In genomic region chr6:90494566-90494965, GRCm38 (mm10) we compare ENCODE assay signal across 19 mouse cellular contexts. TPM values are rescaled to one million over a fixed set of nuclear protein-coding genes. Genes with fewer than 3 reads are reported as not detected.
DNase-seq lines count a peak whose midpoint lies in the region; ATAC-seq lines count a peak whose summit lies in the region.
"Had no signal": no experiment of that assay in that cellular context is flagged by ENCODE, and none has a peak within 500 bp of the region (broad histone marks: within the 10 kb centered on the region; RNA-seq: fewer than 3 reads in every experiment).

No protein-coding gene starts in this region.

- no peaks in the 10 kb centered on the region for H3K36me3 ChIP-seq in forebrain, embryonic 15.5 days
- H3K36me3 ChIP-seq in forebrain, embryonic 12.5 days (replicated peaks), result no peaks in the 10 kb centered on the region
- no peaks in the 10 kb centered on the region for H3K36me3 ChIP-seq in hindbrain, embryonic 15.5 days
- H3K36me3 ChIP-seq in hindbrain, embryonic 12.5 days, result no peaks in the 10 kb centered on the region
- no peaks in the 10 kb centered on the region for H3K36me3 ChIP-seq in midbrain, embryonic 13.5 days
- H3K36me3 ChIP-seq: embryonic facial prominence, embryonic 10.5 days; lung, embryonic 15.5 days had no signal

- H3K4me2 ChIP-seq in forebrain, embryonic 15.5 days (replicated peaks), result no peak overlapping the region
- H3K4me2 ChIP-seq in forebrain, embryonic 12.5 days, result no peak overlapping the region
- H3K4me2 ChIP-seq in hindbrain, embryonic 15.5 days, result no peak overlapping the region
- no peak overlapping the region for H3K4me2 ChIP-seq in hindbrain, embryonic 12.5 days (replicated peaks)
- no peak overlapping the region for H3K4me2 ChIP-seq in midbrain, embryonic 13.5 days (replicated peaks)
- H3K4me2 ChIP-seq: lung, embryonic 15.5 days had no signal

- WGBS in forebrain, embryonic 15.5 days, result 92% methylated on average over 3 of the region's 3 CpGs
- WGBS in forebrain, embryonic 12.5 days, result 86% methylated on average over 3 of the region's 3 CpGs
- 85% methylated on average over 3 of the region's 3 CpGs for WGBS in hindbrain, embryonic 15.5 days
- WGBS in hindbrain, embryonic 12.5 days, result 88% methylated on average over 3 of the region's 3 CpGs
- WGBS in midbrain, embryonic 13.5 days, result 91% methylated on average over 3 of the region's 3 CpGs

- no peak overlapping the region for H3K9ac ChIP-seq in forebrain, embryonic 15.5 days (replicated peaks)
- no peak overlapping the region for H3K9ac ChIP-seq in forebrain, embryonic 12.5 days
- H3K9ac ChIP-seq in hindbrain, embryonic 15.5 days, result no peak overlapping the region
- no peak overlapping the region for H3K9ac ChIP-seq in hindbrain, embryonic 12.5 days
- H3K9ac ChIP-seq in midbrain, embryonic 13.5 days (replicated peaks), result no peak overlapping the region
- H3K9ac ChIP-seq: liver, embryonic 14.5 days; lung, embryonic 15.5 days had no signal

- ATAC-seq in forebrain, embryonic 15.5 days (replicated peaks), result no peak
- no peak for ATAC-seq in forebrain, embryonic 12.5 days (ENCODE audit: low FRiP score)
- ATAC-seq in hindbrain, embryonic 15.5 days (ENCODE audit: low FRiP score, low read depth), result no peak
- no peak for ATAC-seq in hindbrain, embryonic 12.5 days (ENCODE audit: low FRiP score)
- no peak for ATAC-seq in midbrain, embryonic 13.5 days
- ATAC-seq: inflammation-experienced regulatory T-cells, adult 6 months had no signal

- peaks cover 27% of the 10 kb centered on the region for H3K4me1 ChIP-seq in forebrain, embryonic 15.5 days
- H3K4me1 ChIP-seq in forebrain, embryonic 12.5 days, result peaks cover 7% of the 10 kb centered on the region
- H3K4me1 ChIP-seq in hindbrain, embryonic 15.5 days (replicated peaks), result 0 out of 2 replicates have a peak, but pooled peaks cover 10% of the 10 kb centered on the region
- peaks cover 7% of the 10 kb centered on the region for H3K4me1 ChIP-seq in hindbrain, embryonic 12.5 days
- H3K4me1 ChIP-seq in midbrain, embryonic 13.5 days (replicated peaks), result peaks cover 18% of the 10 kb centered on the region; the same call in 1 of the 2 replicates
- H3K4me1 ChIP-seq: lung, embryonic 15.5 days had no signal

- DNase-seq in kidney, postnatal 36 days, result peak; percentile 42 to 43
- DNase-seq in kidney, postnatal 10 days, result no peak
- no peak for DNase-seq in thymus, postnatal 14 days
- DNase-seq: adrenal gland, adult 2 months; cerebellum, adult 9-10 months; gastrocnemius, postnatal 25 days; heart, postnatal 36 days; right cerebral cortex, adult 18-20 months; thymus, postnatal 36 days had no signal

- no peaks in the 10 kb centered on the region for H3K9me3 ChIP-seq in forebrain, embryonic 15.5 days
- H3K9me3 ChIP-seq in forebrain, embryonic 12.5 days, result no peaks in the 10 kb centered on the region
- no peaks in the 10 kb centered on the region for H3K9me3 ChIP-seq in hindbrain, embryonic 15.5 days
- H3K9me3 ChIP-seq in hindbrain, embryonic 12.5 days (replicated peaks), result no peaks in the 10 kb centered on the region
- H3K9me3 ChIP-seq in midbrain, embryonic 13.5 days, result no peaks in the 10 kb centered on the region
- H3K9me3 ChIP-seq: embryonic facial prominence, embryonic 10.5 days; lung, embryonic 15.5 days had no signal

- no peaks in the 10 kb centered on the region for H3K27me3 ChIP-seq in forebrain, embryonic 15.5 days
- H3K27me3 ChIP-seq in forebrain, embryonic 12.5 days, result no peaks in the 10 kb centered on the region
- H3K27me3 ChIP-seq in hindbrain, embryonic 15.5 days, result no peaks in the 10 kb centered on the region
- no peaks in the 10 kb centered on the region for H3K27me3 ChIP-seq in hindbrain, embryonic 12.5 days
- no peaks in the 10 kb centered on the region for H3K27me3 ChIP-seq in midbrain, embryonic 13.5 days
- H3K27me3 ChIP-seq: lung, embryonic 15.5 days had no signal

- H3K4me3 ChIP-seq in forebrain, embryonic 15.5 days, result no peak overlapping the region
- H3K4me3 ChIP-seq in forebrain, embryonic 12.5 days (replicated peaks), result no peak overlapping the region
- no peak overlapping the region for H3K4me3 ChIP-seq in hindbrain, embryonic 15.5 days
- no peak overlapping the region for H3K4me3 ChIP-seq in hindbrain, embryonic 12.5 days
- no peak overlapping the region for H3K4me3 ChIP-seq in midbrain, embryonic 13.5 days (replicated peaks)
- H3K4me3 ChIP-seq: embryonic facial prominence, embryonic 10.5 days; lung, embryonic 15.5 days had no signal

- H3K27ac ChIP-seq in forebrain, embryonic 15.5 days (replicated peaks), result 0 out of 2 replicates have a peak overlapping the region, but pooled peaks have one; percentile 32
- no peak overlapping the region for H3K27ac ChIP-seq in forebrain, embryonic 12.5 days
- H3K27ac ChIP-seq in hindbrain, embryonic 15.5 days (replicated peaks), result peak overlapping the region; percentile 50
- H3K27ac ChIP-seq in hindbrain, embryonic 12.5 days, result no peak overlapping the region
- peak overlapping the region; percentile 54; the same call in 1 of the 2 replicates for H3K27ac ChIP-seq in midbrain, embryonic 13.5 days
- H3K27ac ChIP-seq: embryonic facial prominence, embryonic 10.5 days; liver, embryonic 14.5 days; lung, embryonic 15.5 days; macrophage had no signal

RNA-seq across cellular contexts. Expression of gene Aldh1l1, which starts 8.3 kb away (rescaled TPM):
- 29.0 and 35.6 TPM in 2 replicates for polyA plus RNA-seq in forebrain, embryonic 15.5 days (2015; fragmentation: Nextera tagmentation; extraction: Ambion mirVana)
- 2.0 TPM in 2 replicates for polyA plus RNA-seq in forebrain, embryonic 12.5 days (2016; fragmentation: Nextera tagmentation; extraction: Ambion mirVana)
- 65.8 and 81.7 TPM in 2 replicates for polyA plus RNA-seq in hindbrain, embryonic 15.5 days (2015; fragmentation: Nextera tagmentation; extraction: Ambion mirVana)
- polyA plus RNA-seq in hindbrain, embryonic 12.5 days (2016; fragmentation: Nextera tagmentation; extraction: Ambion mirVana), result 13.0 and 19.4 TPM in 2 replicates
- 28.3 and 30.8 TPM in 2 replicates for polyA plus RNA-seq in midbrain, embryonic 13.5 days (2015; fragmentation: Nextera tagmentation; extraction: Ambion mirVana)

RNA-seq across cellular contexts. Expression of gene Klf15, which starts 32.2 kb away (rescaled TPM):
- polyA plus RNA-seq in forebrain, embryonic 15.5 days (2015; fragmentation: Nextera tagmentation; extraction: Ambion mirVana), result 12.9 and 13.1 TPM in 2 replicates
- polyA plus RNA-seq in forebrain, embryonic 12.5 days (2016; fragmentation: Nextera tagmentation; extraction: Ambion mirVana), result 3.8 and 4.3 TPM in 2 replicates
- 17.3 and 20.0 TPM in 2 replicates for polyA plus RNA-seq in hindbrain, embryonic 15.5 days (2015; fragmentation: Nextera tagmentation; extraction: Ambion mirVana)
- polyA plus RNA-seq in hindbrain, embryonic 12.5 days (2016; fragmentation: Nextera tagmentation; extraction: Ambion mirVana), result 6.3 and 6.9 TPM in 2 replicates
- polyA plus RNA-seq in midbrain, embryonic 13.5 days (2015; fragmentation: Nextera tagmentation; extraction: Ambion mirVana), result 8.7 and 9.0 TPM in 2 replicates
- polyA plus RNA-seq: inflammation-experienced regulatory T-cells, adult 6 months had no signal

Comparison
In these comparisons a context has a peak if more than half of its experiments do, and no peak if none do; other contexts are left out.
1. H3K27ac ChIP-seq: peak in forebrain, embryonic 15.5 days (single experiment), hindbrain, embryonic 15.5 days (single experiment) and midbrain, embryonic 13.5 days (single experiment); none in forebrain, embryonic 12.5 days (single experiment) and hindbrain, embryonic 12.5 days (single experiment).
2. DNase-seq: peak in kidney, postnatal 36 days (2 of 2); none in kidney, postnatal 10 days (single experiment) and thymus, postnatal 14 days (single experiment).